Mouse (Mus musculus) T-cell, adult 2 months (primary cell): ENCODE data around the gene Bpgm.
A peak's percentile ranks its signal among the peaks of the same experiment; 100 is the strongest.

Experiments used
- DNase-seq: peaks from one replicate; pipeline ENCODE4 v3.0.0; 2022; ENCODE audit warnings: low spot score

Bpgm gene

DNA sequence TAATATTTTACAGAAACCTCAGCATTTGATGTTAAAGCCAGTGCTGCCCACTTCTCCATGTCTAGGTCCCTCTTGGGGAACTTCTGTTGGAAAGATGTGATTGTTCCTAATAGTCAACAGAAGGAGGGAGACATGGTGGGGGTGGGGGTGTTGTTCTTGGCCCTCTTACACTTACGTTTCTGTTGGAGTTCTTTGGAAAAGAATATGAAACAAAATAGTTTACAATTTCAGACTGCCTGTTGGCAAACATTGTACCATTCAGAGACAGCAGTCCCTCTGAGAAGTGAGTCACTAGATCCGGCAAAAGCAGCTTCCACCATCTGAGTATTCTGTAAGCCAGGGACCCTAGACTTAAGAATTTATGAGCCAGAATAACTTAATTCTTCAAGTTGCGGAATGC lies 54.0 kb downstream of the Bpgm start:
- no peak for DNase-seq

- DNase-seq = no peak
Observed at GRCm38 (mm10) chr6:34533055-34533454, 57.0 kb downstream of the Bpgm start.

GRCm38 (mm10) chr6:34533896-34534295 lies 57.9 kb downstream of the Bpgm start:
- DNase-seq = no peak

GRCm38 (mm10) chr6:34542866-34543265 lies 66.9 kb downstream of the Bpgm start:
- no peak for DNase-seq

- DNase-seq = no peak
Observed at GRCm38 (mm10) chr6:34543303-34544206, 67.5 kb downstream of the Bpgm start.

DNA sequence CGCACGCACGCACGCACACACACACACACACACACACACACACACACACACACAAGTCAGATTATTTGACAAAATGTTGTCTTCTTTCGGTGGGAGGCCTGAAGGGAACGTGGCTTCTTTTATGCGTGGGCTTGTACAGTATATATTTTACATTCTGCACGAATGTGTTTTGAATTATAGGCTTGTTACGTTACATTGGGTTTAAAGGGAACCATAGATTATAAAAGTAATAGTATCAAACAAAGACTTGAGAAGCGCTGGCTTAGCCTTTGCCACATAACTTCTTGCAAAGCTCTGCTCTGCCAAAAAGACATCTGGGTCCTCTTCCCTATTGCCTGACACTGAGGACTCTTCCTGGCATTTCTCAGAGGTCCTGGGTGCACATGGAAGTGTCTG lies 68.2 kb downstream of the Bpgm start:
- DNase-seq = no peak

DNA sequence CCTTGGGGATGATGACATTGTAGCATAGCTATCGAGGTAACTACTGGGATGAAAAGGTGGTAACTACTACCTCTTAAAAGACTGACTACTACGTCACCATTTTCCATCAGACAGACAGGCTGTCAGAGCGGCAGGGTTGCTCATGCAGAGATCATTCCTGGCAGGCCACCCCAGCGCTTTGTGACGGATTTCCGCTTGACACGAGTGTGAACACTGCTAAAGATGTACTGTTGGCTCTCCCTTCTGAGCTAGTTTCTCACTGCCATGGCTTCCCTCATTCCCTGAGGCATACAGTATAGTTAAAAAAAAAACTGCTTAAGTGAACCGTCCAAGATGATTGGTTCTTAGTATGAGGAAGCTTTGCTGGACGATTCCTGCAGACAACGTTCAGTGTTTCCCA lies 69.3 kb downstream of the Bpgm start:
- no peak for DNase-seq

DNA sequence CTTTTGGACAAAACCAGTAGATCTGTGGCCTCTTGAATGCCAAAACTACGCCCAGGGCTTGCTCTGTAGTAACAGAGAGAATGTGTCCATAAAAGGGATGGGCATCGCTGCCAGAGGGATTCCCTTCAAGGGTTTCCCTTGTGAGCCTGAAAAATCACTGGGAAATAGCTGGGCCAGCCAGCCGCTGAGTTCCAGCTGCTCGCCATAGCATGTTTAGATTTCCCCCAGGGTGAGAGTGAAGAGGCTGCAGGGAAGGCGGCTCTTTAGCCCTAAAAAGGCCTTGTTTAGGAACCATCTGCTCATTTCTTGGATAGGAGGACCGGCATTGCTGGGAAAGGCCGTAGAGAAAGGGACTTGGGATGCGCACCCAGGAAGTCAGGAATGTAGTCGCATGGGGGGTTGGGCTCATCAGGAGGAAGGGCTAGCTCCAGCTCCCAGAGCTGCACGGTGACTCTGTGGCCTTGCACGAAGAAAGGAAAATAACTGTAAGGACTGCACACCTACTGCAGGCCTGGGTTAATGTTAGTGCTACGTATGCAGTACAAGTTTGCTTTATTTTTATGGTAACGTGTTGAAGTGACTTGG lies 72.5 kb downstream of the Bpgm start:
- DNase-seq = no peak

GRCm38 (mm10) chr6:34549017-34549416 lies 73.0 kb downstream of the Bpgm start:
- DNase-seq = peak; percentile 13

DNA sequence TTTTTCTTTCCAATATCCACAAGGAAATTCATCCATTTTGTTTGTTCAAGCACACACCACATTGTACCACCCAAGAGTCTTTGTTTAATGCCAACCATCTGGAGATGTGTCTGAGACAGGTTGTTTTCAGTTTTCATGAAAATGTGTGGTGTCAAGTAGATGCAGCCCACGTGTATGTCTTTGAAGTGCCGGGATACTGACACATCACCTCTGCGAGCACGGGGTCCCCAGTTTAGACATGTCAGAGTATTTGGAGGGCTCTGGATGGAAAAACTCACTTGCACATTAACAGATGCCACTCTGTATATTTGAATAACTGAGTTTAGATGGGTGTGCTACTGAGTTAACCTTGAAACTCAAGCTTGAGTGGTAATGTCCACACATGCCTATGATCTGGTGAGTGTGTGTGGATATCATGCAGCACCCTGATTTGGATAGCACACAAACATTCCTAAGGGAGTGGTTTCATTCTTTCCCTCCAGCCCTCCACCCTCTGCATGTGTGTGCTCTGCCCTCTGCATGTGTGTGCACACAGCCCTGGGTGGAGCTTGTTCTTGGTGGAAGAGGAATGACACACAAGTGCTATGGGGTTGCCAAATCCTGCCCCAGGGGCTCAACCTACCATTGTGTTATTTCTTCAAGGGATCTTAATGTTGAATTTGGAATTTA lies 76.6 kb downstream of the Bpgm start:
- no peak for DNase-seq

GRCm38 (mm10) chr6:34554291-34554997 lies 78.4 kb downstream of the Bpgm start:
- DNase-seq = no peak
